Mouse (Mus musculus) thymus, adult 2 months (tissue): Measurements from ENCODE around the gene Pabpn1l.

Experiments used
- CTCF ChIP-seq: fragments of 200-500 bp; IDR thresholded peaks from 2 replicates; pipeline ENCODE4 v1.5.1; 2012; ENCODE audit warnings: mild to moderate bottlenecking, control low read depth, low read length, moderate library complexity, borderline replicate concordance; ENCODE audit not compliant: control insufficient read depth, poor library complexity, insufficient read depth; ENCODE audit errors: extremely low read depth
- POLR2A ChIP-seq: fragments of 200-500 bp; IDR thresholded peaks from 2 replicates; pipeline ENCODE4 v1.6.1; 2012; ENCODE audit warnings: mild to moderate bottlenecking, low read length, control low read depth, moderate library complexity; ENCODE audit not compliant: control insufficient read depth, poor library complexity, insufficient read depth; ENCODE audit errors: extremely low read depth

DNA sequence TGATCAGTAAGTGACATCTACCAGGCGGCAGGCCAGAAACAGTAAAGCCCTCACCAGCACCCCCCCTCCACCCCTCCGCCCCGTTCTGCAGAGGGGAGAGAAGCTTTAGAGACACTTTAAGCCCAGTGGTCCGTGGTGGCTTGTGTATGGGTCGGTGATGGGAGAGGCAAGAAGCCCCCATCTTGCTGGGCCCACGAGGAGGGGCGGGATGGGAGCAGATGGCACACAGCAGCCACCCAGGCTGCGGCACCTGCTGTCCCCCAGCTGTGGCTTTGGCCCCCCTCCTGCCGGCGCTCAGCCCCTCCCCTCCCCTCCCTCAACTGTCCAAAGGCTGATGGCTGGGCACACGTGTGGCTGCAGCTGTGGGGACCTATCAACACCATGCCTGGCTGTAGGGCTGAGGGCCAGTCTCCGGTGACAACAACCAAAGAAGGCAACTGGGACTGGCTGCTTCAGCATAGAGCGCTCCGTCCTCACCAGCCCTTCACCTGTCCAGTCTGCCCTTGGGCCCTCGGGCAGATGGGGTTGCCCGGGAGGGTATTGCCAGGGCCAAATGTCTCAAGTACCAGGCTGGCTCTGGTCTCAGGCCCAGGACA is 28.9 kb upstream of the Pabpn1l start:
- TF ChIP-seq CTCF = no peak
- TF ChIP-seq POLR2A = no peak
